Mouse (Mus musculus): ENCODE results near the gene Slco6d1. TPM values are rescaled to one million over a fixed set of nuclear protein-coding genes. Genes with fewer than 3 reads are reported as not detected.
"Not testable (repeated sequence)": the region's sequence is repeated elsewhere in the genome, so short reads cannot be mapped to it uniquely, and the experiment has no call there.

Slco6d1 gene
- not detected in 2 replicates for total RNA-seq (2015; ENCODE audit: low replicate concordance)
- total RNA-seq (2017; ENCODE audit: low replicate concordance): not detected in 2 replicates

GRCm38 (mm10) chr1:98420824-98421223 is at the start of gene Slco6d1:
Gene Slco6d1 (plus strand): TSS chr1:98421124.
- no peak for ATAC-seq (replicated peaks; ENCODE audit: low FRiP score, poor library complexity, severe bottlenecking)

- no peak for ATAC-seq (replicated peaks; ENCODE audit: low FRiP score, poor library complexity, severe bottlenecking)
Observed at GRCm38 (mm10) chr1:98392001-98392400, 28.9 kb upstream of the Slco6d1 start.

GRCm38 (mm10) chr1:98447929-98448328 is 27.0 kb downstream of the Slco6d1 start:
- ATAC-seq (replicated peaks; ENCODE audit: low FRiP score, poor library complexity, severe bottlenecking): no peak

GRCm38 (mm10) chr1:98459224-98459623 is 38.3 kb downstream of the Slco6d1 start:
- ATAC-seq (replicated peaks; ENCODE audit: low FRiP score, poor library complexity, severe bottlenecking): not testable (repeated sequence)

- ATAC-seq (replicated peaks; ENCODE audit: low FRiP score, poor library complexity, severe bottlenecking): not testable (repeated sequence)
Observed at GRCm38 (mm10) chr1:98476381-98476780, 55.5 kb downstream of the Slco6d1 start.

- ATAC-seq (replicated peaks; ENCODE audit: low FRiP score, poor library complexity, severe bottlenecking): no peak
Observed at GRCm38 (mm10) chr1:98479243-98479642, 58.3 kb downstream of the Slco6d1 start.

GRCm38 (mm10) chr1:98505982-98506381 is 85.1 kb downstream of the Slco6d1 start:
- no peak for ATAC-seq (replicated peaks; ENCODE audit: low FRiP score, poor library complexity, severe bottlenecking)

GRCm38 (mm10) chr1:98522977-98523376 is 102.1 kb downstream of the Slco6d1 start:
- no peak for ATAC-seq (replicated peaks; ENCODE audit: low FRiP score, poor library complexity, severe bottlenecking)

- ATAC-seq (replicated peaks; ENCODE audit: low FRiP score, poor library complexity, severe bottlenecking): no peak
Observed at GRCm38 (mm10) chr1:98523537-98523936, 102.6 kb downstream of the Slco6d1 start.

- ATAC-seq (replicated peaks; ENCODE audit: low FRiP score, poor library complexity, severe bottlenecking): not testable (repeated sequence)
Observed at GRCm38 (mm10) chr1:98528368-98528767, 107.4 kb downstream of the Slco6d1 start.

- ATAC-seq (replicated peaks; ENCODE audit: low FRiP score, poor library complexity, severe bottlenecking): no peak
Observed at GRCm38 (mm10) chr1:98545372-98545771, 124.4 kb downstream of the Slco6d1 start.

- no peak for ATAC-seq (replicated peaks; ENCODE audit: low FRiP score, poor library complexity, severe bottlenecking)
Observed at GRCm38 (mm10) chr1:98554388-98554787, 133.5 kb downstream of the Slco6d1 start.

GRCm38 (mm10) chr1:98565701-98566100 is 144.8 kb downstream of the Slco6d1 start:
- ATAC-seq (replicated peaks; ENCODE audit: low FRiP score, poor library complexity, severe bottlenecking): no peak
